Mouse (Mus musculus): Measurements from ENCODE around the gene Gtpbp10.

- TF ChIP-seq POLR2A (IDR thresholded peaks at IDR 0.05; ENCODE audit: borderline replicate concordance, control insufficient read depth, low read depth, low read length): no peak
- no peak for TF ChIP-seq CTCF (IDR thresholded peaks at IDR 0.05; ENCODE audit: control insufficient read depth, insufficient read depth, low read length)
Measured at GRCm38 (mm10) chr5:5501583-5501982, 57.8 kb downstream of the Gtpbp10 start.

All from bone marrow, adult 2 months (tissue).